Comparison of ENCODE assay signal across 8 mouse cellular contexts in genomic region chr10:14085882-14086515, GRCm38 (mm10).
A peak's percentile ranks its signal among the peaks of the same experiment; 100 is the strongest.
DNase-seq lines count a peak whose midpoint lies in the region; ATAC-seq and TF ChIP-seq lines count a peak whose summit lies in the region.

No protein-coding gene starts in this region.

- no peak overlapping the region for H3K9ac ChIP-seq in forebrain, postnatal 0 days
- H3K9ac ChIP-seq in forebrain, embryonic 11.5 days (ENCODE audit: low read length): no peak overlapping the region
- no peak overlapping the region for H3K9ac ChIP-seq in limb, embryonic 14.5 days (ENCODE audit: low read depth, low read length, severe bottlenecking)
- H3K9ac ChIP-seq in midbrain, postnatal 0 days (replicated peaks; ENCODE audit: low read length, poor library complexity, severe bottlenecking): no peak overlapping the region

- TF ChIP-seq CTCF in forebrain, postnatal 0 days (IDR thresholded peaks at IDR 0.05; ENCODE audit: low read depth): no peak
- TF ChIP-seq CTCF in midbrain, postnatal 0 days (IDR thresholded peaks at IDR 0.05): no peak

- H3K4me2 ChIP-seq in forebrain, postnatal 0 days (ENCODE audit: low read depth): no peak overlapping the region
- no peak overlapping the region for H3K4me2 ChIP-seq in forebrain, embryonic 11.5 days (ENCODE audit: low read depth, low read length, severe bottlenecking)
- peak overlapping the region; percentile 18; the same call in 1 of the 2 replicates for H3K4me2 ChIP-seq in limb, embryonic 14.5 days (replicated peaks; ENCODE audit: low read depth, low read length, severe bottlenecking)
- no peak overlapping the region for H3K4me2 ChIP-seq in midbrain, postnatal 0 days (ENCODE audit: low read depth, low read length, poor library complexity, severe bottlenecking)

- H3K4me3 ChIP-seq in forebrain, postnatal 0 days (ENCODE audit: low read depth, low read length): no peak overlapping the region
- no peak overlapping the region for H3K4me3 ChIP-seq in forebrain, embryonic 11.5 days (ENCODE audit: low read depth, low read length)
- H3K4me3 ChIP-seq in limb, embryonic 14.5 days (replicated peaks; ENCODE audit: low read length): no peak overlapping the region; the same call in 1 of the 2 replicates
- no peak overlapping the region for H3K4me3 ChIP-seq in midbrain, postnatal 0 days (ENCODE audit: low read depth, low read length)
- H3K4me3 ChIP-seq in hindbrain, embryonic 10.5 days: no peak overlapping the region

- 74% methylated on average over 10 of the region's 10 CpGs for WGBS in forebrain, postnatal 0 days
- 85% methylated on average over 10 of the region's 10 CpGs for WGBS in forebrain, embryonic 11.5 days
- 49% methylated on average over 10 of the region's 10 CpGs for WGBS in limb, embryonic 14.5 days
- 84% methylated on average over 10 of the region's 10 CpGs for WGBS in midbrain, postnatal 0 days
- WGBS in hindbrain, embryonic 10.5 days: 86% methylated on average over 10 of the region's 10 CpGs

- no peaks in the 10 kb centered on the region for H3K36me3 ChIP-seq in forebrain, postnatal 0 days (ENCODE audit: insufficient read depth)
- H3K36me3 ChIP-seq in forebrain, embryonic 11.5 days (ENCODE audit: control insufficient read depth, insufficient read depth, low read length): no peaks in the 10 kb centered on the region
- no peaks in the 10 kb centered on the region for H3K36me3 ChIP-seq in limb, embryonic 14.5 days (ENCODE audit: control insufficient read depth, insufficient read depth, low read length)
- H3K36me3 ChIP-seq in midbrain, postnatal 0 days (ENCODE audit: insufficient read depth, low read length): no peaks in the 10 kb centered on the region
- H3K36me3 ChIP-seq in hindbrain, embryonic 10.5 days: no peaks in the 10 kb centered on the region

- H3K4me1 ChIP-seq in forebrain, postnatal 0 days (ENCODE audit: insufficient read depth): no peaks in the 10 kb centered on the region
- H3K4me1 ChIP-seq in forebrain, embryonic 11.5 days (replicated peaks; ENCODE audit: control insufficient read depth, insufficient read depth, low read length): no peaks in the 10 kb centered on the region
- H3K4me1 ChIP-seq in limb, embryonic 14.5 days (ENCODE audit: control insufficient read depth, insufficient read depth, low read length): 0 out of 2 replicates have a peak, but pooled peaks cover 5% of the 10 kb centered on the region
- no peaks in the 10 kb centered on the region for H3K4me1 ChIP-seq in midbrain, postnatal 0 days (ENCODE audit: insufficient read depth, low read length)
- H3K4me1 ChIP-seq in hindbrain, embryonic 10.5 days (replicated peaks): no peaks in the 10 kb centered on the region

- H3K9me3 ChIP-seq in forebrain, postnatal 0 days (ENCODE audit: low read length): no peaks in the 10 kb centered on the region
- H3K9me3 ChIP-seq in forebrain, embryonic 11.5 days (ENCODE audit: control insufficient read depth, low read length): no peaks in the 10 kb centered on the region
- H3K9me3 ChIP-seq in limb, embryonic 14.5 days (ENCODE audit: control insufficient read depth, low read length): no peaks in the 10 kb centered on the region
- H3K9me3 ChIP-seq in midbrain, postnatal 0 days (ENCODE audit: low read length): no peaks in the 10 kb centered on the region
- no peaks in the 10 kb centered on the region for H3K9me3 ChIP-seq in hindbrain, embryonic 10.5 days

- no peak for ATAC-seq in forebrain, postnatal 0 days
- ATAC-seq in forebrain, embryonic 11.5 days (replicated peaks; ENCODE audit: low FRiP score): no peak
- peak; percentile 30; the same call in 1 of the 2 replicates for ATAC-seq in limb, embryonic 14.5 days (ENCODE audit: low FRiP score, low read depth)
- no peak for ATAC-seq in midbrain, postnatal 0 days (ENCODE audit: low FRiP score)

- TF ChIP-seq POLR2A in limb, embryonic 14.5 days (IDR thresholded peaks at IDR 0.05; ENCODE audit: borderline replicate concordance, extremely low read depth, insufficient read depth, insufficient read length): no peak

- DNase-seq in forebrain, postnatal 0 days: no peak
- DNase-seq in forebrain, embryonic 11.5 days (ENCODE audit: low spot score): no peak
- DNase-seq in c-Kit-positive CD71-positive TER-119-positive erythroid progenitor cells, embryonic 14.5 days (ENCODE audit: low spot score): peak; percentile 4
- peak; percentile 6 for DNase-seq in limb, embryonic 14.5 days (ENCODE audit: low spot score)
- DNase-seq in spleen, adult 12 weeks (ENCODE audit: low spot score): peak; percentile 35
- no peak for DNase-seq in neural tube, embryonic 10.5 days (ENCODE audit: extremely low spot score, low spot score)
- DNase-seq in midbrain, postnatal 0 days (ENCODE audit: low spot score): no peak
- DNase-seq in hindbrain, embryonic 10.5 days (ENCODE audit: low spot score): no peak

- no peaks in the 10 kb centered on the region for H3K27me3 ChIP-seq in forebrain, postnatal 0 days (ENCODE audit: insufficient read depth, low read length)
- no peaks in the 10 kb centered on the region for H3K27me3 ChIP-seq in forebrain, embryonic 11.5 days (ENCODE audit: control insufficient read depth, insufficient read depth, low read length)
- no peaks in the 10 kb centered on the region for H3K27me3 ChIP-seq in limb, embryonic 14.5 days (ENCODE audit: control insufficient read depth, insufficient read depth, low read length)
- no peaks in the 10 kb centered on the region for H3K27me3 ChIP-seq in midbrain, postnatal 0 days (ENCODE audit: insufficient read depth, low read length)
- H3K27me3 ChIP-seq in hindbrain, embryonic 10.5 days (ENCODE audit: insufficient read depth, poor library complexity, severe bottlenecking): no peaks in the 10 kb centered on the region

- H3K27ac ChIP-seq in forebrain, postnatal 0 days (ENCODE audit: low read depth, low read length): 0 out of 2 replicates have a peak overlapping the region, but pooled peaks have one; percentile 36
- H3K27ac ChIP-seq in forebrain, embryonic 11.5 days (ENCODE audit: low read depth, low read length): no peak overlapping the region
- peak overlapping the region; percentile 40; the same call in 1 of the 2 replicates for H3K27ac ChIP-seq in limb, embryonic 14.5 days (replicated peaks; ENCODE audit: low read depth, low read length)
- no peak overlapping the region for H3K27ac ChIP-seq in midbrain, postnatal 0 days (ENCODE audit: low read depth, low read length)
- H3K27ac ChIP-seq in hindbrain, embryonic 10.5 days: no peak overlapping the region

Comparison
In these comparisons a context has a peak if more than half of its experiments do, and no peak if none do; other contexts are left out.
1. H3K27ac ChIP-seq: peak in forebrain, postnatal 0 days (single experiment) and limb, embryonic 14.5 days (single experiment); none in forebrain, embryonic 11.5 days (single experiment), midbrain, postnatal 0 days (single experiment) and hindbrain, embryonic 10.5 days (single experiment).
2. DNase-seq: peak in c-Kit-positive CD71-positive TER-119-positive erythroid progenitor cells, embryonic 14.5 days (single experiment), limb, embryonic 14.5 days (single experiment) and spleen, adult 12 weeks (single experiment); none in forebrain, postnatal 0 days (single experiment), forebrain, embryonic 11.5 days (single experiment), neural tube, embryonic 10.5 days (single experiment), midbrain, postnatal 0 days (single experiment) and hindbrain, embryonic 10.5 days (single experiment).